Mouse (Mus musculus): ENCODE data around the gene 6330409D20Rik. TPM values are rescaled to one million over a fixed set of nuclear protein-coding genes. Genes with fewer than 3 reads are reported as not detected.

6330409D20Rik gene
- polyA plus RNA-seq, 1 experiment, result 7.7 TPM

DNA sequence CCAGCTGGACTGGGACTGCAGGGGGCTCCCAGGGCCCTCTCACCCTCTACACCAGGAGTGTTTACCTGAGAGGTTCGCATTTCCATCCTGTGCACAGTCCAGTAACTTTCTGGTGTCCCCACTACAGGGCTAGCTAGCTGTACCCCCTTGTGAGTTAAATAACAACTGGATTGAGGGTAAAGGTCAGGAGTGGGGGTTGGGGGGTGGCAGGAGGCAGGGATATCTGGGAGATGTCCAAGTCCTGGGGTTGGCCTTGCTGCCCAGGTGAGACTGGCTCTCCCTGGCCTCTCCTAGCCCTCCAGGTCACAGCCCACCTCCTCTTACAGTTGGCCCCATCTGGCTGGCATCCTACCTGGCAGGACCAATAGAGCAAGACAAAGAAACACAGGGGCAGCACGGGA, 36.8 kb downstream of the 6330409D20Rik start, which contains the start of gene Fpgs:
Gene Fpgs, minus strand, starts transcription at position 125 of the 401 bp plus-strand sequence.
- no peak for DNase-seq
- no peaks in the 10 kb centered on the region for H3K4me1 ChIP-seq (ENCODE audit: control insufficient read depth, insufficient read depth, low read length)
- H3K27me3 ChIP-seq (ENCODE audit: control insufficient read depth, insufficient read depth, low read length), result no peaks in the 10 kb centered on the region
- TF ChIP-seq POLR2A (IDR thresholded peaks at IDR 0.05; ENCODE audit: borderline replicate concordance, insufficient read depth, low read length), result no peak
- TF ChIP-seq CTCF (IDR thresholded peaks at IDR 0.05; ENCODE audit: borderline replicate concordance, insufficient read depth, low read depth, low read length), result no peak
- H3K4me3 ChIP-seq (replicated peaks; ENCODE audit: insufficient read depth, low read depth, low read length), result no peak within 1 kb of the TSS
- 72% methylated on average over 2 of the region's 2 CpGs for WGBS
- no peak within 1 kb of the TSS for H3K27ac ChIP-seq (ENCODE audit: insufficient read depth, low read length)

DNA sequence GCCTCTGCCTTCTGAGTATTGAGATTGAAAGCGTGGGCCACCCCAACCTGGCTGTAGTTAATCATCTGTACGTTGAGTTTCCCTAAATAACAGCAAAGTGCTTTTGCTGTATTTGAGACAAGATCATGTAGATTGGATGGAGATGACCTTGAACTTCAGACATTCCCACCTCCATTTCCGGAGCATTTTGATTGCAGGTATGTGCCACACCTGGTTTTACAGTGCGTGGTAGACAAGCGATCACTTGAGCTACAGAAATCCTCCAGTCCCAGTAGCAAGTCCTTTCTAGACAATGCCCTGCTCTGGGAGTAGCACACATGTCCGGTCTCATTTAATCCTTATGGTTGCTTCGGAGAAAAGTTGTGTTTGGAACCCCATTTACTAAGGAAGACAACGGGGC, 37.8 kb downstream of the 6330409D20Rik start:
- Histone ChIP-seq H3K4me1 (ENCODE audit: control insufficient read depth, insufficient read depth, low read length) (no peaks in the 10 kb centered on the region), H3K27ac (ENCODE audit: insufficient read depth, low read length) (no peak overlapping the region), H3K4me3 (replicated peaks; ENCODE audit: insufficient read depth, low read depth, low read length) (no peak overlapping the region), H3K27me3 (ENCODE audit: control insufficient read depth, insufficient read depth, low read length) (no peaks in the 10 kb centered on the region)
- WGBS, result 93% methylated on average over 8 of the region's 8 CpGs
- TF ChIP-seq CTCF (IDR thresholded peaks at IDR 0.05; ENCODE audit: borderline replicate concordance, insufficient read depth, low read depth, low read length) (no peak), POLR2A (IDR thresholded peaks at IDR 0.05; ENCODE audit: borderline replicate concordance, insufficient read depth, low read length) (no peak)
- no peak for DNase-seq

DNA sequence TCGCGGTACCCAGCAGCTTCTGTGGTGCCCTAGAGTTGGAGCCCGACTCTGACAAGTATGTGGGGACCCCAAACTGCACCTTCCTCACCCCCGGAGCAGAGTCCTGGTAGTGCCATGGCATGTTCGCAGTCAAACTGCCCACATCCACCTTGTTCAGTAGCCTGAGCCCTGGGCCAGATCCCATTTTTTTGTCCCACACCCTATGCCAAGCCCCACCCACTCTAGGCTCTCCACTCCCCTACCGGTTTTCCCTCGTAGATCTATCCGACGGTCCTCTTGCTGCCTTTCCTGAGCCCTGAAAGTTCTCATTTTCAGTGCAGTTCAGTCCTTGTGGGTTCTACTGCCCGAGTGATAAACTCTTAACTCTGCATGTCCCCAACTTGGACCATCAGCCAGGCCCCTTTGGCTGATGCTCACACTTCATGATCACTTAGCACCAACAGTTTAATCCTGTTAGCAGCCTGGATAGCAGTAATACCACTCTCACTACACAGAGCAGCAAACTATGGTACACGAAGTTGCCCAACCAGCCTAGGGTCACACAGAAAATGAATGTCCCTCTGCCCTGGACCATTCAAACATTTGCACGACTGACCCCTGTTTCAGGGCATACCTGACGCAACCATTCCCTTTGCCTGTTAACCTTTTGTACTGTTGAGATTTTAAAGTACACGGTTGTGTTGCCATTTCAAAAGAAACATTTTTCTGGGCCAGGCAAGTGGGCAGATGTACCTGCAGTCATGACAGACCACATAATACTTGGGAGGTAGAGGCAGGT, 39.7 kb downstream of the 6330409D20Rik start:
- no peak for DNase-seq
- Histone ChIP-seq H3K4me3 (replicated peaks; ENCODE audit: insufficient read depth, low read depth, low read length) (no peak overlapping the region), H3K27ac (ENCODE audit: insufficient read depth, low read length) (no peak overlapping the region), H3K27me3 (ENCODE audit: control insufficient read depth, insufficient read depth, low read length) (no peaks in the 10 kb centered on the region), H3K4me1 (ENCODE audit: control insufficient read depth, insufficient read depth, low read length) (no peaks in the 10 kb centered on the region)
- TF ChIP-seq CTCF (IDR thresholded peaks at IDR 0.05; ENCODE audit: borderline replicate concordance, insufficient read depth, low read depth, low read length) (no peak), POLR2A (IDR thresholded peaks at IDR 0.05; ENCODE audit: borderline replicate concordance, insufficient read depth, low read length) (no peak)
- 78% methylated on average over 14 of the region's 14 CpGs for WGBS

DNA sequence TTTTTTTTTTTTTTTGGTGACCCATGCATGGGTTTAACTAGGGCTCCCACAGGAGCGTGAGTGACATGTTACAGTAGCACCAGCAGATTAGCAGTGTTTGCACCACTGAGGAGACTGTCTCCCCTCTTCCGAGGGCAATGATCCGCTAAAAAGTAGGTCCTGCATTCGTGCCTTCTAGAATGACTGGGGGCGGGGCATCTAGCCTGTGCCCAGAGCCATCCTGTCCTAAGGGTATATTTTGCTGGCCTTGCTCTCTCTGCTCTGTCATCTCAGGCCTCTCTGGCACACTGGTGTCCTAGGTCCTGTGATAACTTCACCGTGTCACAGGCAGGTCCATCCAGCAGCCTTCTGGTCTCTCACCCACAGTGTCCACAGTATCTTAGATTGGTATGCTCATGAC, 41.1 kb downstream of the 6330409D20Rik start:
- 78% methylated on average over 6 of the region's 6 CpGs for WGBS
- Histone ChIP-seq H3K27me3 (ENCODE audit: control insufficient read depth, insufficient read depth, low read length) (no peaks in the 10 kb centered on the region), H3K27ac (ENCODE audit: insufficient read depth, low read length) (no peak overlapping the region), H3K4me1 (ENCODE audit: control insufficient read depth, insufficient read depth, low read length) (no peaks in the 10 kb centered on the region), H3K4me3 (replicated peaks; ENCODE audit: insufficient read depth, low read depth, low read length) (no peak overlapping the region)
- DNase-seq, result no peak
- TF ChIP-seq POLR2A (IDR thresholded peaks at IDR 0.05; ENCODE audit: borderline replicate concordance, insufficient read depth, low read length), result no peak
- TF ChIP-seq CTCF (IDR thresholded peaks at IDR 0.05; ENCODE audit: borderline replicate concordance, insufficient read depth, low read depth, low read length), result no peak

DNA sequence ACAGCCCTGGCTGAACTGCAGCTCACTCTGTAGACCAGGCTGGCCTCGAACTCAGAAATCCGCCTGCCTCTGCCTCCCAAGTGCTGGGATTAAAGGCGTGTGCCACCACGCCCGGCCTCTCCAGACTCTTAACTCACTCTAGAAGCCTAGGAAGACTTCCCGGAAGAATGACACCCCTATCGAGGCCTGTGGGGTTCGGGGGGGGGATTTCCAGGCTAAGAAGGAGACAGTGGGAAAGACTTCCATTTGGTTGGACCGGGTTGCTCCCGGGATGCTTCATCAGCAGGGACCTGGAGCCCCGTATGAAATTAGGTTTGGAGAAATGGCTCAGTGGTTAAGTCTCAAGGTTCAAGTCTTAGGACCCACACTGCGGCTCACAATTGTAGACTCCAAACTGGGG, 46.1 kb downstream of the 6330409D20Rik start:
- no peak for DNase-seq
- no peak overlapping the region for H3K27ac ChIP-seq (ENCODE audit: insufficient read depth, low read length)
- TF ChIP-seq CTCF (IDR thresholded peaks at IDR 0.05; ENCODE audit: borderline replicate concordance, insufficient read depth, low read depth, low read length), result no peak
- no peak for TF ChIP-seq POLR2A (IDR thresholded peaks at IDR 0.05; ENCODE audit: borderline replicate concordance, insufficient read depth, low read length)

DNA sequence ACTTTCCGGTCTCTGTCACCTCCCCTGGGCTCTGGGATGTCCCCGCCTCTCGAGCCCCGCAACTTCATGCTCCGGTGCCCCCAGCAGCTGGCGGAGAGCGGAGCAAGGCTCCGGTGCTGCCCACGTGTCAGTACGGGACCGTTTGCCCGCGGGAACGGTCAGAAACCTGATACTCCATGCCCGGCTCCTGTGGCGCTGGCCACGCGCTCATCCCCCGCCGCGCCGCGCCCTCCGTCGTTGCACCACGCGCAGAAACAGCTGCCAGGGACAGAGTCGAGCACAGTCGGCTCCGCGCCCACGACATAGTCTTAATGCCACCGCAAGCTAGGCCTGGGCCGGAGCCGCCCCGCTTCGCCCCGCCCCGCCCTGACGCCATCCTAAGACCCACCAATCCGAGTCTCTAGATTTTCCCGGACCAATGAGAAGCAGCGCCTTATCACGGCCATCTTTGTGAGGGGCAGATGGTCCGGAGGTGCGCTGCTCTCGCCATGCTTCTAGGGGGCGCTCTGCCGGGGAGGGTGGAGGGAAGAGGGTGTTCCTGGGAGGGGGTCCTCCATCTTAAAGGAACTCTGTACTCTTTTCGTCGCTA, 46.9 kb downstream of the 6330409D20Rik start:
- no peaks in the 10 kb centered on the region for H3K27me3 ChIP-seq (ENCODE audit: control insufficient read depth, insufficient read depth, low read length)
- H3K4me3 ChIP-seq (replicated peaks; ENCODE audit: insufficient read depth, low read depth, low read length), result peak overlapping the region; percentile 82
- WGBS, result under 1% methylated on average over 51 of the region's 51 CpGs
- peaks cover 4% of the 10 kb centered on the region; the same call in 1 of the 2 replicates for H3K4me1 ChIP-seq (ENCODE audit: control insufficient read depth, insufficient read depth, low read length)
- H3K27ac ChIP-seq (ENCODE audit: insufficient read depth, low read length), result peak overlapping the region; percentile 57
- DNase-seq, result peak; percentile 95 to 96
- peak; percentile 82 for TF ChIP-seq CTCF (IDR thresholded peaks at IDR 0.05; ENCODE audit: borderline replicate concordance, insufficient read depth, low read depth, low read length)
- TF ChIP-seq POLR2A (IDR thresholded peaks at IDR 0.05; ENCODE audit: borderline replicate concordance, insufficient read depth, low read length), result peak; percentile 83

More for the DNA sequence above, 46.1 kb downstream of the 6330409D20Rik start:
- no peaks in the 10 kb centered on the region for H3K27me3 ChIP-seq (ENCODE audit: control insufficient read depth, insufficient read depth, low read length)
- WGBS, result 77% methylated on average over 12 of the region's 12 CpGs
- H3K4me3 ChIP-seq (replicated peaks; ENCODE audit: insufficient read depth, low read depth, low read length), result peak overlapping the region; percentile 82
- H3K4me1 ChIP-seq (ENCODE audit: control insufficient read depth, insufficient read depth, low read length), result peaks cover 4% of the 10 kb centered on the region; the same call in 1 of the 2 replicates

DNA sequence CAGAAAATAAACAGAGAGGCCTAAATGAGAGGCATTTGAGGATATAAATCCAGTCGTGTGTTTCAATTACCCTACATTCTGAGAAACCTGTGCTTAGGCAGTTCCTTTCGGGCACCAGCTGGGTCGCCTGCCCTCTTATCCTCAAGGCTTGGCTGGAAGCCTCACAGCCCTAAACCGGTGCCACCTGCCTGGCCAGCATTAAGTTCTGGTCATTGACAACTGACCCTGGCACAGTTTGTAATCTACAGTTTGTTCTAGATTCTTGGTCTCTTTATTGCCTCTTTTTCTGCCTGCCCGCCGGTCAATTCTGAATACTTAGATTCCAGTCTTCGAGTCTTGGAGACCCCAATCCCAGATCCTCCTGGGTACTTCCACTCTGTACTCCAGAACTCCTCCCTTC, 47.5 kb downstream of the 6330409D20Rik start:
- H3K27me3 ChIP-seq (ENCODE audit: control insufficient read depth, insufficient read depth, low read length), result no peaks in the 10 kb centered on the region
- WGBS, result 3% methylated on average over 7 of the region's 7 CpGs
- TF ChIP-seq CTCF (IDR thresholded peaks at IDR 0.05; ENCODE audit: borderline replicate concordance, insufficient read depth, low read depth, low read length) (no peak), POLR2A (IDR thresholded peaks at IDR 0.05; ENCODE audit: borderline replicate concordance, insufficient read depth, low read length) (no peak)
- H3K4me1 ChIP-seq (ENCODE audit: control insufficient read depth, insufficient read depth, low read length), result peaks cover 4% of the 10 kb centered on the region; the same call in 1 of the 2 replicates
- no peak overlapping the region for H3K27ac ChIP-seq (ENCODE audit: insufficient read depth, low read length)
- peak overlapping the region; percentile 78 for H3K4me3 ChIP-seq (replicated peaks; ENCODE audit: insufficient read depth, low read depth, low read length)
- peak; percentile 39 to 40 for DNase-seq

All from cerebellum, adult 2 months (tissue).